26 mouse cellular contexts compared by ENCODE assay signal in the genomic region with DNA sequence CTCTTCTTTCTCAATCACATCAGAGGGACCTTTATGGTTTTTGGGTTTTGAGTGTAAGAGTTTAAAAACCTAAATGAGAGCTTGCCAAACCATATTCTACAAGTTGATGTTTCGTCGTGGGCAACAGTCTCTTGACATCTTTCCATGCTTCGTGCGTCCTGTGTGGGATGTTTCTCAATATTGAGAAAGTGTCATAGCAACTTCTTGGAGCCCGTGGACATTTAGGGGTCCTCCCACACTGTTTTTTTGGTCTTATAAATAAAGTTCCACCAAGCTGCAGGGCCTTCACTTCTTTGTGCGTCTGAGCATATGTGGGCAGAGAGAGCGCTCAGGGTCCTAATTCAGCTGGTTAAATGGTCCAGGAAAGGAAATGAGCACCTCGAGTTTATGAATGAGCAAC.
"Had no signal": no experiment of that assay in that cellular context is flagged by ENCODE, and none has a peak within 500 bp of the region (broad histone marks: within the 10 kb centered on the region; RNA-seq: fewer than 3 reads in every experiment).

No protein-coding gene starts in this region.

- H3K4me1 ChIP-seq: hindbrain, embryonic 13.5 days; hindbrain, embryonic 15.5 days; limb, embryonic 12.5 days; liver, embryonic 13.5 days had no signal

- H3K4me3 ChIP-seq: gastrocnemius, adult 2 months; heart, adult 2 months; heart, embryonic 13.5 days; heart, embryonic 15.5 days; hindbrain, embryonic 13.5 days; hindbrain, embryonic 15.5 days; layer of hippocampus, adult 2 months; left cerebral cortex, adult 2 months; limb, embryonic 10.5 days; limb, embryonic 12.5 days; liver, embryonic 13.5 days had no signal

- ATAC-seq: hindbrain, postnatal 0 days; intestine, embryonic 16.5 days had no signal

- H3K4me2 ChIP-seq: heart, embryonic 11.5 days; heart, embryonic 13.5 days; heart, embryonic 15.5 days; hindbrain, embryonic 13.5 days; hindbrain, embryonic 15.5 days; limb, embryonic 12.5 days; liver, embryonic 11.5 days; liver, embryonic 13.5 days had no signal

- DNase-seq: gastrocnemius, adult 2 months; gastrocnemius, postnatal 10 days; gastrocnemius, postnatal 25 days; heart, adult 11 months; heart, adult 2 months; heart, postnatal 14 days; heart, postnatal 36 days; kidney, adult 11 months; kidney, adult 8-10 months; kidney, postnatal 10 days; kidney, postnatal 25 days; kidney, postnatal 4 days; liver; liver, embryonic 13.5 days had no signal

- H3K9ac ChIP-seq: heart, embryonic 13.5 days; heart, embryonic 15.5 days; hindbrain, embryonic 13.5 days; hindbrain, embryonic 15.5 days; limb, embryonic 12.5 days; liver, embryonic 13.5 days had no signal

- H3K27me3 ChIP-seq: heart, embryonic 13.5 days; heart, embryonic 15.5 days; hindbrain, embryonic 15.5 days; limb, embryonic 12.5 days; liver, embryonic 13.5 days had no signal

- H3K36me3 ChIP-seq: heart, embryonic 13.5 days; heart, embryonic 15.5 days; hindbrain, embryonic 13.5 days; hindbrain, embryonic 15.5 days; limb, embryonic 10.5 days; limb, embryonic 12.5 days; liver, embryonic 13.5 days had no signal

- H3K27ac ChIP-seq: gastrocnemius, adult 2 months; heart, adult 2 months; heart, embryonic 13.5 days; heart, embryonic 15.5 days; hindbrain, embryonic 13.5 days; hindbrain, embryonic 15.5 days; hindbrain, postnatal 0 days; layer of hippocampus, adult 2 months; left cerebral cortex, adult 2 months; limb, embryonic 10.5 days; limb, embryonic 12.5 days; liver, embryonic 13.5 days had no signal

- H3K9me3 ChIP-seq: heart, embryonic 13.5 days; heart, embryonic 15.5 days; hindbrain, embryonic 13.5 days; hindbrain, embryonic 15.5 days; limb, embryonic 10.5 days; limb, embryonic 12.5 days; liver, embryonic 13.5 days had no signal
